Mouse (Mus musculus): Measurements from ENCODE around the gene Atp2a3. TPM values are rescaled to one million over a fixed set of nuclear protein-coding genes. Genes with fewer than 3 reads are reported as not detected.
A peak's percentile ranks its signal among the peaks of the same experiment; 100 is the strongest.

Atp2a3 gene
- polyA plus RNA-seq, 1 experiment from 2014 or later, result 1.8 TPM

GRCm38 (mm10) chr11:72944996-72945793 is 15.8 kb upstream of the Atp2a3 start:
- no peak overlapping the region for H3K9ac ChIP-seq (ENCODE audit: low read depth, low read length)
- no peaks in the 10 kb centered on the region for H3K9me3 ChIP-seq (ENCODE audit: control insufficient read depth, low read length)
- no peaks in the 10 kb centered on the region; the same call in 1 of the 2 replicates for H3K4me1 ChIP-seq (ENCODE audit: control insufficient read depth, insufficient read depth, low read depth, low read length)
- H3K4me3 ChIP-seq (ENCODE audit: low read length), result no peak overlapping the region
- ATAC-seq, result no peak
- no peaks in the 10 kb centered on the region for H3K27me3 ChIP-seq (replicated peaks; ENCODE audit: control insufficient read depth, insufficient read depth, low read length)
- H3K27ac ChIP-seq (ENCODE audit: low read depth, low read length), result 0 out of 2 replicates have a peak overlapping the region, but pooled peaks have one; percentile 1
- no peak overlapping the region for H3K4me2 ChIP-seq (ENCODE audit: low read length)
- 59% methylated on average over 7 of the region's 7 CpGs for WGBS
- H3K36me3 ChIP-seq (ENCODE audit: control insufficient read depth, insufficient read depth, low read length), result no peaks in the 10 kb centered on the region

GRCm38 (mm10) chr11:72945875-72946559 is 15.0 kb upstream of the Atp2a3 start:
- Histone ChIP-seq H3K27ac (ENCODE audit: low read depth, low read length) (no peak overlapping the region), H3K9ac (ENCODE audit: low read depth, low read length) (no peak overlapping the region), H3K27me3 (replicated peaks; ENCODE audit: control insufficient read depth, insufficient read depth, low read length) (no peaks in the 10 kb centered on the region), H3K4me2 (ENCODE audit: low read length) (no peak overlapping the region), H3K4me3 (ENCODE audit: low read length) (no peak overlapping the region), H3K36me3 (ENCODE audit: control insufficient read depth, insufficient read depth, low read length) (no peaks in the 10 kb centered on the region), H3K9me3 (ENCODE audit: control insufficient read depth, low read length) (no peaks in the 10 kb centered on the region), H3K4me1 (ENCODE audit: control insufficient read depth, insufficient read depth, low read depth, low read length) (no peaks in the 10 kb centered on the region)
- 58% methylated on average over 6 of the region's 6 CpGs for WGBS
- ATAC-seq, result no peak

- 55% methylated on average over 6 of the region's 6 CpGs for WGBS
- Histone ChIP-seq H3K27me3 (replicated peaks; ENCODE audit: control insufficient read depth, insufficient read depth, low read length) (no peaks in the 10 kb centered on the region), H3K27ac (ENCODE audit: low read depth, low read length) (no peak overlapping the region)
Measured at GRCm38 (mm10) chr11:72946560-72947119, 14.3 kb upstream of the Atp2a3 start.

GRCm38 (mm10) chr11:72947840-72948239 is 13.1 kb upstream of the Atp2a3 start:
- Histone ChIP-seq H3K27me3 (replicated peaks; ENCODE audit: control insufficient read depth, insufficient read depth, low read length) (no peaks in the 10 kb centered on the region), H3K4me1 (ENCODE audit: control insufficient read depth, insufficient read depth, low read depth, low read length) (no peaks in the 10 kb centered on the region), H3K9me3 (ENCODE audit: control insufficient read depth, low read length) (no peaks in the 10 kb centered on the region), H3K36me3 (ENCODE audit: control insufficient read depth, insufficient read depth, low read length) (no peaks in the 10 kb centered on the region), H3K27ac (ENCODE audit: low read depth, low read length) (no peak overlapping the region), H3K9ac (ENCODE audit: low read depth, low read length) (no peak overlapping the region), H3K4me3 (ENCODE audit: low read length) (no peak overlapping the region), H3K4me2 (ENCODE audit: low read length) (no peak overlapping the region)
- WGBS, result 31% methylated on average over 11 of the region's 11 CpGs
- ATAC-seq, result no peak

More at GRCm38 (mm10) chr11:72946560-72947119, 14.3 kb upstream of the Atp2a3 start:
- Histone ChIP-seq H3K9ac (ENCODE audit: low read depth, low read length) (no peak overlapping the region), H3K9me3 (ENCODE audit: control insufficient read depth, low read length) (no peaks in the 10 kb centered on the region), H3K4me3 (ENCODE audit: low read length) (no peak overlapping the region), H3K4me1 (ENCODE audit: control insufficient read depth, insufficient read depth, low read depth, low read length) (no peaks in the 10 kb centered on the region), H3K36me3 (ENCODE audit: control insufficient read depth, insufficient read depth, low read length) (no peaks in the 10 kb centered on the region), H3K4me2 (ENCODE audit: low read length) (no peak overlapping the region)
- ATAC-seq, result no peak

- Histone ChIP-seq H3K9ac (ENCODE audit: low read depth, low read length) (no peak overlapping the region), H3K36me3 (ENCODE audit: control insufficient read depth, insufficient read depth, low read length) (no peaks in the 10 kb centered on the region), H3K4me1 (ENCODE audit: control insufficient read depth, insufficient read depth, low read depth, low read length) (no peaks in the 10 kb centered on the region), H3K4me2 (ENCODE audit: low read length) (no peak overlapping the region), H3K9me3 (ENCODE audit: control insufficient read depth, low read length) (no peaks in the 10 kb centered on the region), H3K27me3 (replicated peaks; ENCODE audit: control insufficient read depth, insufficient read depth, low read length) (no peaks in the 10 kb centered on the region), H3K4me3 (ENCODE audit: low read length) (no peak overlapping the region), H3K27ac (ENCODE audit: low read depth, low read length) (no peak overlapping the region)
- ATAC-seq, result no peak
- 72% methylated on average over 7 of the region's 7 CpGs for WGBS
Measured at GRCm38 (mm10) chr11:72948254-72948653, 12.7 kb upstream of the Atp2a3 start.

- WGBS, result 65% methylated on average over 22 of the region's 22 CpGs
- no peak overlapping the region for H3K9ac ChIP-seq (ENCODE audit: low read depth, low read length)
- no peaks in the 10 kb centered on the region for H3K27me3 ChIP-seq (replicated peaks; ENCODE audit: control insufficient read depth, insufficient read depth, low read length)
- no peaks in the 10 kb centered on the region for H3K36me3 ChIP-seq (ENCODE audit: control insufficient read depth, insufficient read depth, low read length)
- ATAC-seq, result no peak
- no peaks in the 10 kb centered on the region for H3K4me1 ChIP-seq (ENCODE audit: control insufficient read depth, insufficient read depth, low read depth, low read length)
- H3K9me3 ChIP-seq (ENCODE audit: control insufficient read depth, low read length), result no peaks in the 10 kb centered on the region
- H3K4me3 ChIP-seq (ENCODE audit: low read length), result no peak overlapping the region
- no peak overlapping the region for H3K27ac ChIP-seq (ENCODE audit: low read depth, low read length)
- H3K4me2 ChIP-seq (ENCODE audit: low read length), result no peak overlapping the region
Measured at GRCm38 (mm10) chr11:72951137-72952000, 9.6 kb upstream of the Atp2a3 start.

GRCm38 (mm10) chr11:72952226-72952625 is 8.7 kb upstream of the Atp2a3 start:
- ATAC-seq, result no peak
- no peaks in the 10 kb centered on the region for H3K36me3 ChIP-seq (ENCODE audit: control insufficient read depth, insufficient read depth, low read length)
- no peaks in the 10 kb centered on the region for H3K4me1 ChIP-seq (ENCODE audit: control insufficient read depth, insufficient read depth, low read depth, low read length)
- H3K27ac ChIP-seq (ENCODE audit: low read depth, low read length), result no peak overlapping the region
- no peaks in the 10 kb centered on the region for H3K9me3 ChIP-seq (ENCODE audit: control insufficient read depth, low read length)
- no peak overlapping the region for H3K4me3 ChIP-seq (ENCODE audit: low read length)
- 50% methylated on average over 3 of the region's 3 CpGs for WGBS
- H3K4me2 ChIP-seq (ENCODE audit: low read length), result no peak overlapping the region
- no peaks in the 10 kb centered on the region for H3K27me3 ChIP-seq (replicated peaks; ENCODE audit: control insufficient read depth, insufficient read depth, low read length)
- no peak overlapping the region for H3K9ac ChIP-seq (ENCODE audit: low read depth, low read length)

GRCm38 (mm10) chr11:72952697-72953096 is 8.3 kb upstream of the Atp2a3 start:
- Histone ChIP-seq H3K4me2 (ENCODE audit: low read length) (no peak overlapping the region), H3K36me3 (ENCODE audit: control insufficient read depth, insufficient read depth, low read length) (no peaks in the 10 kb centered on the region), H3K4me3 (ENCODE audit: low read length) (no peak overlapping the region), H3K9me3 (ENCODE audit: control insufficient read depth, low read length) (no peaks in the 10 kb centered on the region), H3K27ac (ENCODE audit: low read depth, low read length) (no peak overlapping the region), H3K9ac (ENCODE audit: low read depth, low read length) (no peak overlapping the region), H3K4me1 (ENCODE audit: control insufficient read depth, insufficient read depth, low read depth, low read length) (no peaks in the 10 kb centered on the region), H3K27me3 (replicated peaks; ENCODE audit: control insufficient read depth, insufficient read depth, low read length) (no peaks in the 10 kb centered on the region)
- WGBS, result 80% methylated on average over 6 of the region's 6 CpGs
- no peak for ATAC-seq

Data from hindbrain, embryonic 16.5 days (tissue).